Mouse (Mus musculus) urinary bladder, postnatal 4 days (tissue): ENCODE measurements around the gene Tspyl1.
"Not testable (repeated sequence)": the region's sequence is repeated elsewhere in the genome, so short reads cannot be mapped to it uniquely, and the experiment has no call there.

Experiments used
- DNase-seq, 2 experiments: peaks; one replicate each; pipeline ENCODE4 v3.0.0; 2021 to 2022; ENCODE audit warnings: low spot score in 2 of 2

Gene Tspyl1

DNA sequence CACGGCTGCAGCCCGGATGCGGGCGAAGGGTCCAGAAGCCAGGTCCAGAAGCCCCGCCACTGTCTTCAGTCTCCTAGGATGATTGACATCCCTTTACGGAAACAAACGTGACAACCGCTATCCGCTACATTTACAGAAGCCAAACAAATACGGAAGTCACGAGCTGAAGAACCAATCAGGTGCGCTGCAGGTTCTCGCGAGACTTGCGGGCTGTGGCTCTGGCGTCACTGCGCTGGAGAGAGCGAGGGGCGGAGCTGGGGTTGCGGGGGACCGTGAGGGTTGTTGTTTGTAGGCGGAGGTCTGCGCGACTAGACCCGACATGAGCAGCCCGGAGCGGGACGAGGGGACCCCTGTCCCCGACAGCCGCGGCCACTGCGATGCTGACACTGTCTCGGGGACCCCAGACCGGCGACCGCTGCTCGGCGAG, at the start of gene Tspyl1:
Gene Tspyl1 (plus strand): TSS at position 229 of the 427 bp plus-strand sequence.
- DNase-seq = peak; percentile 94 to 98

GRCm38 (mm10) chr10:34233418-34233817, 48.6 kb upstream of the Tspyl1 start:
- no peak for DNase-seq

- DNase-seq = no peak
Observed at GRCm38 (mm10) chr10:34233931-34234745, 47.9 kb upstream of the Tspyl1 start.

DNA sequence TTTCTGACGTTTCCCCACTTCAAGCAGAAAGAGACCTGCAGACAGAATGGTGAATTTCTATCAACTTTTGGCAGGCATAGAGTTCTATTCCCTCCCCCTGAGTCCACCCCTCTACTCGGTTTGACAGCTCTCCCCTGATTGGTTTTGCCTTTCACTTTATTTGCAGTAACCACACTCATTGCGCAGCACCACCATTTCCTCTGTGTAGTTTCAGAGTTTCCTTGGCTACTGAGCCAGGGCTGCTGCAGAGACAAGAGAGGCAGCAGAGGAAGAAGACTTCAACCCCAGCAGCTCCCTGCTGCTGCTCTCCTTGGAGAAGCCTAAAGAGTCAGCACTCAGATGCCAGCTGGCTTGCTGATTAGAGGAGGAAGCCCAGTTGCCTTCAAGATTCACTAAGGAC, 46.6 kb upstream of the Tspyl1 start:
- DNase-seq = no peak

DNA sequence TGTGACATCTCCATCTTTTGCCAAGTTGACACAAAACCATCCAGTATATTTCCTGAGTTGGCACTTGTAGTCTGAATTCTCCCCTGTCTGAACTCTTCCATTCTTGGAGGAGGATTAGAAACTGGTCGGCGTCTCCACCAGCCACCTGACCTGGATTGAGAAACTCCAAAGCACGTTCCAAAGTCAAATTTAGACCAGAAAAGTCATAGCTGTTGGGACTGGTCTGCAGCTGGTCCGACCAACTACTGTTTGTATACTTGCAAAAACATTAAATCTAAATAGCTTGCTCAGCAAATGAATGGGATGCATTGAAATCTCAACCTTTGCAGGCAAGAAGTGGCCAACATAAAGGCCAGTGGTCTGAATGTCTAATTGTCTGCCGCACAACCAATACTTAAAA, 45.4 kb upstream of the Tspyl1 start:
- no peak for DNase-seq

DNA sequence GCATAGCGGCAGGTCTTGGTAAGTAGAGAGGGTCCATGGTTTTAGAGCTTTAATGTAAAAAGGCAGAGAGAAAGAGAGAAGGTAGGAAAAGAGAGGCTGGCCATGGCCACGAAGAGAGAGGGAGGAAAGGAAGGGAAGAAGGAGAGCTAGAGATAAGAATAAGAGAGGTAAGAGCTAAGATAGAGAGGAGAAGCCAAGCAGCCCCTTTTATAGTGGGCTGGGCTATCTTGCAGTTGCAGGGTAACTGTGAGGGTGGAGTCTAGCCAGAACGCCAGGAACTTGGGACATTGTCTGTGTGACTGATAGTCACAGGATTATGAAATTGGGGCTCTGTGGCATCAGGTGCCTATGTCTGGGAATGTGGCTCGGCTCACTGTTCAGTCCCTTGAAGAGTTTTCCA, 43.5 kb upstream of the Tspyl1 start:
- DNase-seq = no peak

DNA sequence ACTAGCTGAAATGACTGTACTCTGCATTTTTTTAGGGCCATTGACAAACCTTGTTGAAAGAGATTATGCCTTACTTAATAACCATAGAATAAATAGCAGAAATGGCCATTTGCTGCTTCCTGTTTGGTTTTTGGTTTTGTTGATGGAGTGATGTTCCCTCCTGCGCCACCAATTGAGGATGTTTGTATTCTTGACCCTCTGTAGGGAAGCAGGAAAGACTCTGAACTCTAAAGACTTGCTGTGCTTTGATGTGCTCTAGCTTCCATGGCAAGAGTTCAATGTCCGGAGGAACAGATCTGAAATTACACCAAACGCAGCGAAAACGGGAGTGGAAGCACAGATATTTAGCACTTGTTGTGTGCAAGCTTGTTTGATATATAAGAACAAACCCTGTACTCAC, 37.2 kb upstream of the Tspyl1 start:
- no peak for DNase-seq

GRCm38 (mm10) chr10:34246106-34246505, 35.9 kb upstream of the Tspyl1 start:
- DNase-seq = no peak

- no peak for DNase-seq
Observed at GRCm38 (mm10) chr10:34247757-34248156, 34.2 kb upstream of the Tspyl1 start.

GRCm38 (mm10) chr10:34249594-34249993, 32.4 kb upstream of the Tspyl1 start:
- no peak for DNase-seq

DNA sequence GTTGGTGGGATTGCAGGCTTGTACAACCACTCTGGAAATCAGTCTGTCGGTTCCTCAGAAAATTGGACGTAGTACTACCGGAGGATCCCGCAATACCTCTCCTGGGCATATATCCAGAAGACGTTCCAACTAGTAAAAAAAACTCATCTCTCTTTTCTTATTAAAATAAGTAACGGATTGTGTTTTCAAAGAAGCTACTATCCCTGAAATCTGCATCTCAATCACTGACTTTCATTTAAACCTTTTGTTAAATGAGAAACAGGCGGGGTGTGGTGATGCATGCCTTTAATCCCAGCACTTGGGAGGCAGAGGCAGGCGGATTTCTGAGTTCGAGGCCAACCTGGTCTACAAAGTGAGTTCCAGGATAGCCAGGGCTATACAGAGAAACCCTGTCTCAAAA, 29.2 kb upstream of the Tspyl1 start:
- DNase-seq = not testable (repeated sequence)

DNA sequence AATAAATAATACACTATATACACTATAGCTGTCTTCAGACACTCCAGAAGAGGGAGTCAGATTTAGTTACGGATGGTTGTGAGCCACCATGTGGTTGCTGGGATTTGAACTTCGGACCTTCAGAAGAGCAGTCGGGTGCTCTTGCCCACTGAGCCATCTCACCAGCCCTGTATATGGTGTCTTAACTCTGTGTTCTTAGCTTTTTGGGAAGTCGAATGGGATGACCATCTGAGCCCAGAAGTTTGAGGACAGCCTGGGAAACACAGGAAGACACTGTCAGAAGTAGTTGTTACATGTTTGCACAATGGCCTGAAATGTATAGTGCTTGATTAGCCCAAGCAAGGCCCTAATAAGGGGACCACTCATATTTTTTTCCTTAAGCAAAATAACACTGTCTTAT, 16.9 kb upstream of the Tspyl1 start:
- DNase-seq = no peak

GRCm38 (mm10) chr10:34267312-34268070, 14.5 kb upstream of the Tspyl1 start:
- no peak for DNase-seq

- no peak for DNase-seq
Observed at GRCm38 (mm10) chr10:34271681-34272080, 10.3 kb upstream of the Tspyl1 start.

DNA sequence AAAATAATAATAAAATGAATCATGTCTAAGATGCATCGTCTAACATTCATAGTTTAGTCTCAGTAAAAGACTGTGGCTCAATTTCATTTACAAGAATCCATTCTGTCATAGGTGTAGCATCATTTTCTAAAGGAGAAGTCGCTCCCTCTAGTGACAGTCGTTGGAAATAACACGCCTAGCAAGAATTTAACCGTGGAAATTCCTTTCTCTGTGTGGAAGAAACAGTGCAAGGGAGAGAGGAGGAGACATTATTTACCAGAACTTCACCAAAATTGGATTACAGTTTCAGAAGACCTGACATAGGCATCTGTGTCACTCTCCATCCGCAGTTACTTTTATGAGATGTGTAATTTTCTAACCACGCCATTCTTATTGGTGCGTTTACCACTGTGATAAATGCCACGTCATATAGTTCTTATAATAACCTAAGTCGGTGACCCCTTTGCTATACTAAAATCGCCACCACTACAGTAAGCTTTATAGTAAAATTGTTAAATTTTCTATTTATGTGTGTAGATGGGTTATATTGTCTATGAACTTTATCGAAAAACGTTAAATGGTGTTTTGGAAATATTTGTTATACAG, 1.3 kb upstream of the Tspyl1 start:
- no peak for DNase-seq

DNA sequence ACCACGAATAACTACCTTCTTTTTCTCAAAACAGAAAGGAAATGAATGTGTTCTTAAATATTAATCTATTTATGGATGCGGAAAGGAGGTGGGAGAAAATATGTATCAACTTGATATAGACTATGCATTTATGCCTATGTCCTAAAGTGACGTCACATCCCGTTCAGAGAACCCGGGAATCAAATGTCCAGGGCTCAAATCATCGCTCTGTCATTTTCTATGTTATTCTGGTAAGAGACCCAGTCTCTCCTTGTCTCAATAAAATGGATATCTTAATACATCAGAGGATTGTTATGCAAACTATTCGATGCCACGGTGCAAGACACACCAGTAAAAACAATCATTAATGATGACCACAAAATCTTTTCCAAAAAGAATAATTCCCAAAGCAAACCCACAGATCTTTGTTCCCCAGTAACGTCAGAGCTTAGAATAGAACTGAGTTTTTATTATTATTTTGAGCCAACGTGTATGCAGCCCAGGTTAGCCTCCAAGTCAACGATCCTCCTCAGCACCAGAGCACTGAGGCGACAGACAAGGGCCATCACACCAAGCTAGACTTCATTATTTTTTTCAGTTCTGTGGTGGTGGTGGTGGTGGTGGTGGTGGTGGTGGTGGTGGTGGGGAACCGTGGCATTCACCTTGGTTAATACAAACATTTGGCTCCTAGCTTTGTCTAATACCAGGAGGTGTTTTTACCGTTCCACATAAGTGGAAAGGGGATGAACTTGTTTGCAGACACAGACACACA, 604 bp upstream of the Tspyl1 start:
- DNase-seq = no peak

DNA sequence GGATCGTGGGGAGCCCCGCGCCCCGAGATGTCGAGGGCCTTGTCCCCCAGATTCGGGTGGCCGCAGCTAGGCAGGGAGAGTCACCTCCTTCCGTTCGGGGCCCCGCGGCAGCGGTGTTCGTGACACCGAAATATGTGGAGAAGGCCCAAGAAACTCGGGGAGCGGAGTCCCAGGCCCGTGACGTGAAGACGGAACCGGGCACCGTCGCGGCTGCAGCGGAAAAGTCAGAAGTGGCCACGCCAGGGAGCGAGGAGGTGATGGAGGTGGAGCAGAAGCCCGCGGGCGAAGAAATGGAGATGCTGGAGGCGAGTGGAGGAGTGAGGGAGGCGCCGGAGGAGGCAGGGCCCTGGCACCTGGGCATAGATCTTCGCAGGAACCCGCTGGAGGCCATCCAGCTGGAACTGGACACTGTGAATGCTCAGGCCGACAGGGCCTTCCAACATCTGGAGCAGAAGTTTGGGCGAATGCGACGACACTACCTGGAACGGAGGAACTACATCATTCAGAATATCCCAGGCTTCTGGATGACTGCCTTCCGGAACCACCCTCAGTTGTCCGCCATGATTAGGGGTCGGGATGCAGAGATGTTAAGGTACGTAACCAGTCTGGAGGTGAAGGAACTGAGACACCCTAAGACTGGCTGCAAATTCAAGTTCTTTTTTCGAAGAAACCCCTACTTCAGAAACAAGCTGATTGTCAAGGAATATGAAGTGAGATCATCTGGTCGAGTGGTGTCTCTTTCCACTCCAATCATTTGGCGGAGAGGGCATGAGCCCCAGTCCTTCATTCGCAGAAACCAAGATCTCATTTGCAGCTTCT, 639 bp downstream of the Tspyl1 start:
- DNase-seq = peak; percentile 39 to 63

- no peak for DNase-seq
Observed at GRCm38 (mm10) chr10:34296911-34297298, 14.9 kb downstream of the Tspyl1 start.

- DNase-seq = peak; percentile 74 to 90
Observed at GRCm38 (mm10) chr10:34297299-34297979, 15.4 kb downstream of the Tspyl1 start, which contains the start of gene Tspyl4. Gene Tspyl4, plus strand, starts transcription at chr10:34297442.

DNA sequence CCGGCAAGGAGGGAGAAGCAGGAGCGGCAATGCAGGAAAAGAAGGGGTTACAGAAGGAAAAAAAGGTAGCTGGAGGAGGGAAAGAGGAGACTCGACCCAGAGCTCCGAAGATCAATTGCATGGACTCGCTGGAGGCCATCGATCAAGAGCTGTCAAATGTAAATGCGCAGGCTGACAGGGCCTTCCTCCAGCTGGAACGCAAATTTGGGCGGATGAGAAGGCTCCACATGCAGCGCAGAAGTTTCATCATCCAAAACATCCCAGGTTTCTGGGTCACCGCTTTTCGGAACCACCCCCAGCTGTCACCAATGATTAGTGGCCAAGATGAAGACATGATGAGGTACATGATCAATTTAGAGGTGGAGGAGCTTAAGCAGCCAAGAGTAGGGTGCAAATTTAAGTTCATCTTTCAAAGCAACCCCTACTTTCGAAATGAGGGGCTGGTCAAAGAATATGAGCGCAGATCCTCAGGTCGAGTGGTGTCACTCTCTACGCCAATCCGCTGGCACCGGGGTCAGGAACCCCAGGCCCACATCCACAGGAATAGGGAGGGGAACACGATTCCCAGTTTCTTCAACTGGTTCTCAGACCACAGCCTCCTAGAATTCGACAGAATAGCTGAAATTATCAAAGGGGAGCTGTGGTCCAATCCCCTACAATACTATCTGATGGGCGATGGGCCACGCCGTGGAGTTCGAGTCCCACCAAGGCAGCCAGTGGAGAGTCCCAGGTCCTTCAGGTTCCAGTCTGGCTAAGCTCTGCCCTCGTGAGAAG, 16.2 kb downstream of the Tspyl1 start:
- no peak for DNase-seq
